Comparison of ENCODE assay signal across 8 mouse cellular contexts in the genomic region with DNA sequence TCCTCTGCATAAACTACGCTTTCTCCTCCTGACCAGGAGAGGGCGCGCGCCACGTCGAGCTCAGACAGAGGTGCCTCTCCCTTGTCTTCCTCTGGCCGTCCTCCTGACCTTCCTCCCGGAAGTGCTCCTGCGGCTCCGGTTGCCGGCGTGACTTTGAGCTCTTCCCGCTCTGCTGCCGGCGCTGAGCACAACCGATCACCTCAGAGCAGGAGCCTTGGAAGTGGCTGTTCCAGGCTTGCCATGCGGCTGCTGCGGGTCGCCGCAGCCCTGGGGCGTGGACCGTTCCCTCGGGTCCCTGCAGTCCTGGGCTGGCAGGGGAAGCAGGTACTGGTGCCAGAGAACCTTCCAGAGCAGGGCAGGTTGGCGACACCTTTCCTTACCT. TPM values are rescaled to one million over a fixed set of nuclear protein-coding genes. Genes with fewer than 3 reads are reported as not detected.
A peak's percentile ranks its signal among the peaks of the same experiment; 100 is the strongest.
DNase-seq lines count a peak whose midpoint lies in the region; ATAC-seq and TF ChIP-seq lines count a peak whose summit lies in the region.

A gene (plus strand): TSS at position 98 of the 382 bp plus-strand sequence.

- H3K9ac ChIP-seq in embryonic facial prominence, embryonic 14.5 days (ENCODE audit: low read depth, low read length): peak within 1 kb of the TSS; percentile 87
- H3K9ac ChIP-seq in heart, adult 2 months (ENCODE audit: low read depth, low read length): peak within 1 kb of the TSS; percentile 90
- peak within 1 kb of the TSS; percentile 91 for H3K9ac ChIP-seq in limb, embryonic 13.5 days
- peak within 1 kb of the TSS; percentile 70 for H3K9ac ChIP-seq in midbrain, embryonic 16.5 days (ENCODE audit: low read depth, low read length)

- TF ChIP-seq CTCF in heart, adult 2 months (IDR thresholded peaks at IDR 0.05): peak; percentile 93

- peak; percentile 82 for TF ChIP-seq EP300 in heart, adult 2 months (IDR thresholded peaks at IDR 0.05; ENCODE audit: insufficient read depth, low read depth, low read length)

- peak; percentile 93 for DNase-seq in 3T3-L1 (ENCODE audit: low read depth, low spot score)
- DNase-seq in adrenal gland, postnatal 4 days (ENCODE audit: low spot score in 2 of 2): peak; percentile 71 to 82
- peak; percentile 93 for DNase-seq in embryonic facial prominence, embryonic 14.5 days (ENCODE audit: low spot score)
- DNase-seq in heart, adult 2 months: peak; percentile 90 to 91
- peak; percentile 89 to 90 for DNase-seq in kidney, adult 8-10 months
- DNase-seq in spleen, postnatal 10 days (ENCODE audit: low spot score in 2 of 2): peak; percentile 78 to 91

- peak within 1 kb of the TSS; percentile 83 for H3K4me2 ChIP-seq in embryonic facial prominence, embryonic 14.5 days (ENCODE audit: low read depth, low read length)
- H3K4me2 ChIP-seq in limb, embryonic 13.5 days (replicated peaks): peak within 1 kb of the TSS; percentile 84
- peak within 1 kb of the TSS; percentile 62 for H3K4me2 ChIP-seq in midbrain, embryonic 16.5 days (ENCODE audit: low read length)

- H3K4me3 ChIP-seq in embryonic facial prominence, embryonic 14.5 days (ENCODE audit: low read depth, low read length): peak within 1 kb of the TSS; percentile 99
- peak within 1 kb of the TSS; percentile 78 for H3K4me3 ChIP-seq in heart, adult 2 months
- peak within 1 kb of the TSS; percentile 99 for H3K4me3 ChIP-seq in limb, embryonic 13.5 days
- peak within 1 kb of the TSS; percentile 69 for H3K4me3 ChIP-seq in midbrain, embryonic 16.5 days (ENCODE audit: low read depth, low read length)

- peaks cover 7% of the 10 kb centered on the region for H3K4me1 ChIP-seq in embryonic facial prominence, embryonic 14.5 days (ENCODE audit: control insufficient read depth, insufficient read depth, low read length)
- peaks cover 2% of the 10 kb centered on the region; the same call in 1 of the 2 replicates for H3K4me1 ChIP-seq in heart, adult 2 months (ENCODE audit: control insufficient read depth, insufficient read depth, low read length)
- H3K4me1 ChIP-seq in limb, embryonic 13.5 days: peaks cover 9% of the 10 kb centered on the region
- H3K4me1 ChIP-seq in midbrain, embryonic 16.5 days (ENCODE audit: control insufficient read depth, insufficient read depth, low read length): peaks cover 8% of the 10 kb centered on the region

- H3K9me3 ChIP-seq in embryonic facial prominence, embryonic 14.5 days (ENCODE audit: control insufficient read depth, low read length): peaks cover 13% of the 10 kb centered on the region; the same call in 1 of the 2 replicates
- H3K9me3 ChIP-seq in limb, embryonic 13.5 days: peaks cover 12% of the 10 kb centered on the region; the same call in 1 of the 2 replicates
- H3K9me3 ChIP-seq in midbrain, embryonic 16.5 days (replicated peaks; ENCODE audit: control insufficient read depth, low read length, poor library complexity, severe bottlenecking): peaks cover 3% of the 10 kb centered on the region; the same call in 1 of the 2 replicates

- TF ChIP-seq POLR2A in heart, adult 2 months (IDR thresholded peaks at IDR 0.05; ENCODE audit: insufficient read depth, low read depth, low read length): peak; percentile 64

- intact Hi-C loops in heart, adult 2 months (cut with DNase I): loop anchor here (2.0 to 10.0 kb wide), 3 partner anchors 58 to 445 kb away; a partner anchor contains a TSS

- 0% methylated on average over 19 of the region's 24 CpGs for WGBS in embryonic facial prominence, embryonic 14.5 days
- WGBS in heart, adult 2 months: under 1% methylated on average over 24 of the region's 24 CpGs
- under 1% methylated on average over 24 of the region's 24 CpGs for whole genome bisulfite sequencing in limb, embryonic 13.5 days
- WGBS in midbrain, embryonic 16.5 days: under 1% methylated on average over 24 of the region's 24 CpGs

- peaks cover 21% of the 10 kb centered on the region for H3K36me3 ChIP-seq in embryonic facial prominence, embryonic 14.5 days (ENCODE audit: control insufficient read depth, insufficient read depth, low read length)
- H3K36me3 ChIP-seq in heart, adult 2 months (ENCODE audit: control insufficient read depth, insufficient read depth, low read length): no peaks in the 10 kb centered on the region
- peaks cover 27% of the 10 kb centered on the region for H3K36me3 ChIP-seq in limb, embryonic 13.5 days
- H3K36me3 ChIP-seq in midbrain, embryonic 16.5 days (ENCODE audit: control insufficient read depth, insufficient read depth, low read length): peaks cover 4% of the 10 kb centered on the region; the same call in 1 of the 2 replicates

- H3K79me2 ChIP-seq in heart, adult 2 months (replicated peaks; ENCODE audit: control insufficient read depth, insufficient read depth, low read length): peaks cover 2% of the 10 kb centered on the region; the same call in 1 of the 2 replicates

- peak; percentile 96 for ATAC-seq in embryonic facial prominence, embryonic 14.5 days (ENCODE audit: low read depth)
- peak; percentile 94 for ATAC-seq in limb, embryonic 13.5 days (ENCODE audit: low FRiP score, low read depth)
- peak; percentile 98 for ATAC-seq in midbrain, embryonic 16.5 days

- peak within 1 kb of the TSS; percentile 33; the same call in 1 of the 2 replicates for H3K27ac ChIP-seq in embryonic facial prominence, embryonic 14.5 days (replicated peaks; ENCODE audit: low read depth, low read length)
- peak within 1 kb of the TSS; percentile 77 for H3K27ac ChIP-seq in heart, adult 2 months
- H3K27ac ChIP-seq in limb, embryonic 13.5 days: no peak within 1 kb of the TSS
- peak within 1 kb of the TSS; percentile 17; the same call in 1 of the 2 replicates for H3K27ac ChIP-seq in midbrain, embryonic 16.5 days (ENCODE audit: low read length)

- H3K27me3 ChIP-seq in embryonic facial prominence, embryonic 14.5 days (replicated peaks; ENCODE audit: control insufficient read depth, insufficient read depth, low read length): no peaks in the 10 kb centered on the region
- H3K27me3 ChIP-seq in heart, adult 2 months (ENCODE audit: control insufficient read depth, insufficient read depth, low read length): no peaks in the 10 kb centered on the region
- no peaks in the 10 kb centered on the region for H3K27me3 ChIP-seq in limb, embryonic 13.5 days
- H3K27me3 ChIP-seq in midbrain, embryonic 16.5 days (ENCODE audit: control insufficient read depth, insufficient read depth, low read depth, low read length): no peaks in the 10 kb centered on the region

RNA-seq across cellular contexts. Expression of the gene that starts here (rescaled TPM):
- total RNA-seq in adrenal gland, postnatal 4 days (2021): 10 to 100 TPM; 79.5 to 82.8 TPM
- 47.2 and 53.5 TPM in 2 replicates for polyA plus RNA-seq in embryonic facial prominence, embryonic 14.5 days (2014; fragmentation: Nextera tagmentation; extraction: Ambion mirVana)
- total RNA-seq in heart, adult 2 months (2021): 100 to 1,000 TPM; 203 to 226 TPM
- polyA plus RNA-seq in heart, adult 2 months (2012; rRNA removed): 70.9 and 127 TPM in 2 replicates
- 41.4 and 44.3 TPM in 2 replicates for polyA plus RNA-seq in limb, embryonic 13.5 days (2015; fragmentation: Nextera tagmentation; extraction: Ambion mirVana)
- 29.5 and 33.3 TPM in 2 replicates for polyA plus RNA-seq in midbrain, embryonic 16.5 days (2015; fragmentation: Nextera tagmentation; extraction: Ambion mirVana)
